Mouse (Mus musculus) kidney, adult 2 months (tissue): ENCODE data around the gene Ccr2. TPM values are rescaled to one million over a fixed set of nuclear protein-coding genes. Genes with fewer than 3 reads are reported as not detected.
A peak's percentile ranks its signal among the peaks of the same experiment; 100 is the strongest.

Experiments used
- DNase-seq: peaks from one replicate; pipeline ENCODE4 v3.0.0; 2021
- H3K27ac ChIP-seq: fragments of 200-500 bp; 2 replicates; pipeline ENCODE4 v1.5.1; 2012; ENCODE audit warnings: low read depth, low read length, control low read depth, inconsistent platforms; ENCODE audit not compliant: insufficient read depth
- H3K27me3 ChIP-seq: fragments of 200-500 bp; replicated peaks from 2 replicates; pipeline ENCODE4 v1.6.1; 2012; ENCODE audit warnings: mild to moderate bottlenecking, moderate library complexity, low read length, inconsistent platforms; ENCODE audit not compliant: control insufficient read depth, insufficient read depth
- H3K36me3 ChIP-seq: fragments of 200-500 bp; 2 replicates; pipeline ENCODE4 v1.6.1; 2012; ENCODE audit warnings: mild to moderate bottlenecking, moderate library complexity, low read length, inconsistent platforms; ENCODE audit not compliant: control insufficient read depth, insufficient read depth
- H3K4me1 ChIP-seq: fragments of 200-500 bp; 2 replicates; pipeline ENCODE4 v1.6.1; 2011; ENCODE audit warnings: low read length; ENCODE audit not compliant: control insufficient read depth, insufficient read depth
- H3K4me3 ChIP-seq: fragments of 200-500 bp; 2 replicates; pipeline ENCODE4 v1.5.1; 2011; ENCODE audit warnings: mild to moderate bottlenecking, low read depth, low read length, control low read depth; ENCODE audit not compliant: insufficient read depth
- CTCF ChIP-seq: fragments of 200-500 bp; conservative IDR thresholded peaks from 2 replicates; pipeline ENCODE4 v1.5.1; 2011; ENCODE audit warnings: low read depth, mild to moderate bottlenecking, control low read depth, low read length, moderate library complexity, mixed read lengths; ENCODE audit not compliant: insufficient read depth, insufficient read length
- POLR2A ChIP-seq: fragments of 200-500 bp; IDR thresholded peaks from one replicate; pipeline ENCODE4 v1.6.1; 2011; ENCODE audit warnings: low read depth, low read length, control low read depth
- WGBS: fragments of 180-500 bp; shearing (Covaris S2); methylation state at CpG from one replicate; pipeline ENCODE4 v1.1.7; 2018; 5-methylcytosine and 5-hydroxymethylcytosine counted together
- polyA plus RNA-seq: library from polyadenylated mRNA; depleted of rRNA; stranded (reverse); fragments of >200 nt; gene quantifications from 2 replicates; pipeline ENCODE4 v1.2.3, GENCODE M21; 2012

Ccr2 gene
- polyA plus RNA-seq, 1 experiment, result 2.1 TPM

DNA sequence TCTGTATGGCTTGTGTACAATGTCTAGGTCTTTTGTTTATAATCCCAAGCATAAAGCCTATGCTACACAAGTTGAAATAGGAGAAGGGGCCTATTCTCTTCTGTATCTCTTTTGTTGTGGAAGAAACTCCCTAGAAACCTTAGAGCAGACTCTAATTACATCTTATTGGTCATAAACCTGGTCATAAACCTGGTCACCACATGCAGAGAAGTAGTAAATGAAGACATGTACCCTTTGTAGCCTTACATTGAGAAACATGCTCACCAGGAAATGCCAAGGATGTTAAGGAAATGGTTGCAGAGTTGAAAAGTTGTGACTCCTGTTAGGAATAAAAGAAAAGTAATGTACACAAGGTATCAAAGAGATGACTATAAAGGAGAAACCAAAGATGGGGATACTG is 3.4 kb downstream of the Ccr2 start:
- Histone ChIP-seq H3K27me3 (no peaks in the 10 kb centered on the region; the same call in 1 of the 2 replicates), H3K27ac (no peak overlapping the region), H3K4me3 (no peak overlapping the region), H3K4me1 (no peaks in the 10 kb centered on the region), H3K36me3 (no peaks in the 10 kb centered on the region)
- no peak for TF ChIP-seq POLR2A
- no peak for TF ChIP-seq CTCF
- DNase-seq, result no peak

DNA sequence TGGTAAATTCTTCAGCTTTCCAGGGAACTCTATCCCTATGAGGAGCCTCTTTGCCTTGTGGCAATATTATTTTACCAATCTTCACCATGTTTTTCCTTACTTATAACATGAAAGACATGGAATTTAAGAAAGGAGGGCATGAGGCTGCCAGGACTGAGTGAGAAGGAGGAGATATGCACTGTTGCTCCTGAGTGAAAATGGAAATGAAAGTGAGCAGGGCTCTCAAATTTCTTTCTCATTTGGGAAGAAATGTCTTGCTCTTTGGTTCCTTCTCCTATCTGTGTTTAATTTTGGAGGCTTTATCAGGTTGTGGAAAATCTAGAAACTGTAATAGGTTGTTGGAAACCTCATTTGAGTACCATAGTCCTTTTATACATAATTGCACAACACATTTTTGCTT is 5.5 kb downstream of the Ccr2 start:
- Histone ChIP-seq H3K4me3 (no peak overlapping the region), H3K36me3 (no peaks in the 10 kb centered on the region), H3K27ac (no peak overlapping the region), H3K4me1 (no peaks in the 10 kb centered on the region), H3K27me3 (no peaks in the 10 kb centered on the region; the same call in 1 of the 2 replicates)
- DNase-seq, result no peak
- TF ChIP-seq CTCF (no peak), POLR2A (no peak)

DNA sequence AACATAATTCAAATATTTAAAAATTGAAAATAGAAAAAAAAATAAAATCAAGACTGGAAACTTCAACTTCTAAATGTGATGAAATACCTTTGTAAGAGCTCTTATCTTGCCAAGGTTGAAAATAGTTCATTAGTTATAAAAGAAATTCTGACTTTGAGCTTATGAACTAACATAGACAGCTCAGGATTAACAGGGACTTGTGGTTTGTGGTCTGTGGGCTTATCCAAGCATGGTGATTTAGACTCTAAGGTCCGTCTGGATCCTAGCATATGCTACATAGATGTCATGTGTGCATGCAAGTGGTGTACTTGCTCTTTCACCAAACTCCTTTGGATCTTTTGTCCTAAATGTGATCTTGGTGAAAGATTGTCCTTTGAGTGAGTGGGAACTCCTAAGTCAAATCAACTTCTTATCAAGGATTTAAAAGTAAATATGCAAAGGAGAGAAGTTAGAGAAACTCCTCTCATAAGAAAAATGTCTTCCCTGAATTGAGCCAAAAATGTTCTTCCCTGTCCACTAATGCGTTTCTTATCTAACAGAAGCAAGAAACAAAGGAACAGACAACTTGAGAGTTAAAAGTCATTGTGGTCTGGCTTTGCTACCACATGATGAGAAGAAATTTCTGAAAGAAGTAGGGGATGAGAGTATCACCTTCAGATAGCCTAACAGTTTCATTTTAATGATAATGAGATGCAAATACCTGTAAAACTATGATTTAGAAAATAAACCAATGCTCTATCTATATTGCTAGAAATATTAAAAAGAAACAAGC is 6.8 kb downstream of the Ccr2 start:
- WGBS, result 59% methylated on average over 2 of the region's 2 CpGs
- H3K36me3 ChIP-seq, result no peaks in the 10 kb centered on the region
- DNase-seq, result no peak
- TF ChIP-seq POLR2A (no peak), CTCF (no peak)
- no peak overlapping the region for H3K27ac ChIP-seq
- no peaks in the 10 kb centered on the region; the same call in 1 of the 2 replicates for H3K27me3 ChIP-seq
- no peak overlapping the region for H3K4me3 ChIP-seq
- H3K4me1 ChIP-seq, result no peaks in the 10 kb centered on the region

DNA sequence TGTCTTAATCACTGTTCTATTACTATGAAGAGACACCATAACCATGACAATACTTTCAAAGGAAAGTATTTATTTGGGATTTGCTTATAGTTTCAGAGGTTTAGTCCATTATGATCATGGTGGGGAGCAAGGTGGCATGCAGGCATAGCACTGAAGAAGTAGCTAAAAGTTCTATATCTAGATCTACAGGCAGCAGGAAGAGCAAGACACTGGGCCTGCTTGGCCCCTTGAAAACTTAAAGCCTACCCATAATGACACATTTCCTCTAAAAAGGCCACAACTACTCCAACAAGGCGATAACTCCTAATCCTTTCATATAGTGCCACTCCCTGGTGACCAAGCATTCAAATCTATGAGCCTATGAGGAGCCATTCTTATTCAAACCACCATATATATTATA is 10.2 kb downstream of the Ccr2 start:
- 81% methylated on average over 1 of the region's 1 CpGs for WGBS

DNA sequence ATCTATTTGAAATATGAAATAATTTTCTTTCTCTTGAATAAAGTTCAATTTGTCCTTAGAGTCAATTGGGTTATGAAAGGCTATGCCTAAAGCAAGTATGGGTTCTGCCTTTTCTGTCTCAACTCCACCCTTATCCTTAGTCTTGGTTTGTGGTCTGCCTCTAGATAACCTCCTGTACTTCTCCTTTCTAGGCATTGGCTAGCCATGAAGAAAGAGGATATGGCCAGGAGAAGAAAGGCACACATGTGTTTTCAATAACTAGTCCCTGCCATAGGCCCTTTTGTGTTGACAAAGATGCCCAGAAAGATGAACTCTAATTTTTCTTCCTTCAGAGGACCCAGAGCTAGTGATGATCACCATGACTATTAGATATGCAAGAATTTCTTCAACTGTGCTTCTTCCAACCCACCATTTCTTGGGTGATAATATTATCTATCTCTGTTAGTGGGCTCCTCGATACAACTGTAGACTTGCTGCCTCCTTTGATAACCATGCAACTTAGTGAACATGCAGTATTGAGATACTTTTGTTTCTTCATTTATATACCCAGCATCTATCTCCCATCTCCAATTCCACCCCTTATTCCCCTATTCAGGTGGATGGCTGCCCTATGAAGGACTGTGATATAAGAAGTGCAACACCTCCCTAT is 11.0 kb downstream of the Ccr2 start:
- 91% methylated on average over 1 of the region's 1 CpGs for WGBS
- peak; percentile 5 for DNase-seq
- no peak for TF ChIP-seq POLR2A
- TF ChIP-seq CTCF, result no peak

More for the DNA sequence above, 10.2 kb downstream of the Ccr2 start:
- DNase-seq, result no peak
- no peaks in the 10 kb centered on the region for H3K36me3 ChIP-seq
- no peak overlapping the region for H3K27ac ChIP-seq
- TF ChIP-seq POLR2A (no peak), CTCF (no peak)
- H3K4me1 ChIP-seq, result no peaks in the 10 kb centered on the region
- H3K27me3 ChIP-seq, result no peaks in the 10 kb centered on the region; the same call in 1 of the 2 replicates
- H3K4me3 ChIP-seq, result no peak overlapping the region

DNA sequence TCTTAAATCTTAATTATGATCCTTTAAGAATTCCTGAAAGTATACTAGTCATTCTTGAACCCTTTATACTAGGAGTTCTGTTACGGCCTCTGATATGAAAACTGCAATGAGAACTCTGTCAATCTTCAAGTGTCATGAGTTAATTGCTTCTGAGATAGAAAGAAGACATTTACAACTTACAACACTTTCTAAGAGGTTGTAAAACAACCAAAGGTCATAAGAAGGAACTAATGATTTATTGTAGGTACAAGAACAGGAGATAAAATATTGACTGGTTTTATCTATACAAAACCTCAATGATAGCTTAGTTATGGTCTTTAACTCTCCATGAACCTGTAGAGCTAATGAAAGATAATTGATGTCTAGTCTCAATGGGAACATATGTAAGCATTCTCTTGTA is 12.0 kb downstream of the Ccr2 start:
- H3K4me3 ChIP-seq, result no peak overlapping the region
- no peak for DNase-seq
- H3K27ac ChIP-seq, result no peak overlapping the region
- WGBS, result 67% methylated on average over 1 of the region's 1 CpGs
- H3K27me3 ChIP-seq, result no peaks in the 10 kb centered on the region; the same call in 1 of the 2 replicates
- H3K4me1 ChIP-seq, result no peaks in the 10 kb centered on the region
- H3K36me3 ChIP-seq, result no peaks in the 10 kb centered on the region
- TF ChIP-seq CTCF (no peak), POLR2A (no peak)

More for the DNA sequence above, 11.0 kb downstream of the Ccr2 start:
- Histone ChIP-seq H3K36me3 (no peaks in the 10 kb centered on the region), H3K27me3 (no peaks in the 10 kb centered on the region; the same call in 1 of the 2 replicates), H3K27ac (no peak overlapping the region), H3K4me1 (no peaks in the 10 kb centered on the region), H3K4me3 (no peak overlapping the region)

DNA sequence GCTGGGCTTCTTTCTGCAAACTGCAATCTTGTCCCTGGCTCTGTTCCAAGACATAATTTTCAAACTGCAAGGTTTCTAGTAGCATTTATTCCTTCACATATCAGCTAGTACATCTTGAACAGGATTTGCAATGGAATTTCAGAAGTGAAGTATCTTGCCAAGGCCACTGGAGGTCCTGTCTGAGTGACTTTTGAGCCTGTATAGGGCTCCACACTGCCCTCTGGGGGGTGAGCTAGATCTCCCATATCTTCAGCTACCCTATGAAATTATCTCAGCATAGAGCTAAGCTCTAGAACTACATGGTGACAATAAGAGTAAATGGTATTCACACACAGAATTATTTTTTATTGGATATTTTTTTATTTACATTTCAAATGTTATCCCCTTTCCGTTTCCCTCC is 16.7 kb downstream of the Ccr2 start:
- WGBS, result 92% methylated on average over 1 of the region's 1 CpGs
- no peaks in the 10 kb centered on the region for H3K27me3 ChIP-seq
- TF ChIP-seq CTCF (peak; percentile 41; the same call in 1 of the 2 replicates), POLR2A (no peak)
- no peak overlapping the region for H3K27ac ChIP-seq
- no peaks in the 10 kb centered on the region for H3K4me1 ChIP-seq
- DNase-seq, result peak; percentile 28
- no peaks in the 10 kb centered on the region for H3K36me3 ChIP-seq
- H3K4me3 ChIP-seq, result no peak overlapping the region
